Mouse (Mus musculus) Muller cell, postnatal 12 days (primary cell): ENCODE results near the gene Sbno1.

Experiments used
- DNase-seq: peaks from one replicate; pipeline ENCODE4 v3.0.0-alpha.2; 2015; ENCODE audit errors: inconsistent ontology term

Gene Sbno1

GRCm38 (mm10) chr5:124444208-124444607, 18.4 kb upstream of the Sbno1 start:
- no peak for DNase-seq

GRCm38 (mm10) chr5:124442628-124443027, 16.8 kb upstream of the Sbno1 start:
- DNase-seq = no peak

GRCm38 (mm10) chr5:124440094-124440701, 14.4 kb upstream of the Sbno1 start:
- no peak for DNase-seq

GRCm38 (mm10) chr5:124439447-124440093, 13.8 kb upstream of the Sbno1 start, which contains the start of gene Kmt5a:
Gene Kmt5a (plus strand): TSS chr5:124439930.
- peak; percentile 99 for DNase-seq

GRCm38 (mm10) chr5:124438746-124439145, 12.9 kb upstream of the Sbno1 start:
- no peak for DNase-seq

GRCm38 (mm10) chr5:124438229-124438628, 12.4 kb upstream of the Sbno1 start:
- DNase-seq = peak; percentile 19

GRCm38 (mm10) chr5:124433048-124433447, 7.2 kb upstream of the Sbno1 start:
- DNase-seq = no peak

GRCm38 (mm10) chr5:124432398-124433012, 6.7 kb upstream of the Sbno1 start:
- peak; percentile 45 for DNase-seq

- no peak for DNase-seq
Measured at GRCm38 (mm10) chr5:124426475-124427071, 772 bp upstream of the Sbno1 start.

- no peak for DNase-seq
Measured at GRCm38 (mm10) chr5:124424723-124425411, 934 bp downstream of the Sbno1 start.

- peak; percentile 22 for DNase-seq
Measured at GRCm38 (mm10) chr5:124424200-124424722, 1.5 kb downstream of the Sbno1 start.

- no peak for DNase-seq
Measured at GRCm38 (mm10) chr5:124421786-124422185, 4.0 kb downstream of the Sbno1 start.

GRCm38 (mm10) chr5:124418903-124419302, 6.9 kb downstream of the Sbno1 start:
- DNase-seq = no peak

GRCm38 (mm10) chr5:124412163-124412562, 13.6 kb downstream of the Sbno1 start:
- no peak for DNase-seq

GRCm38 (mm10) chr5:124410808-124411207, 15.0 kb downstream of the Sbno1 start:
- DNase-seq = no peak

- DNase-seq = no peak
Measured at GRCm38 (mm10) chr5:124393726-124394125, 32.1 kb downstream of the Sbno1 start.

GRCm38 (mm10) chr5:124392412-124392811, 33.4 kb downstream of the Sbno1 start:
- DNase-seq = no peak

- DNase-seq = no peak
Measured at GRCm38 (mm10) chr5:124387932-124388331, 37.9 kb downstream of the Sbno1 start.

GRCm38 (mm10) chr5:124380121-124380520, 45.7 kb downstream of the Sbno1 start:
- no peak for DNase-seq

GRCm38 (mm10) chr5:124377149-124377548, 48.7 kb downstream of the Sbno1 start:
- DNase-seq = no peak

- no peak for DNase-seq
Measured at GRCm38 (mm10) chr5:124376401-124376800, 49.4 kb downstream of the Sbno1 start.

- no peak for DNase-seq
Measured at GRCm38 (mm10) chr5:124374298-124374697, 51.5 kb downstream of the Sbno1 start.
